Mouse (Mus musculus): Measurements from ENCODE around the gene Shisa4.
A peak's percentile ranks its signal among the peaks of the same experiment; 100 is the strongest.

Shisa4 gene

GRCm38 (mm10) chr1:135367005-135367404 lies 8.0 kb downstream of the Shisa4 start:
- DNase-seq (ENCODE audit: low spot score in 2 of 2), result no peak

- DNase-seq (ENCODE audit: low spot score in 2 of 2), result no peak
Measured at GRCm38 (mm10) chr1:135366380-135366779, 8.7 kb downstream of the Shisa4 start.

- no peak for DNase-seq (ENCODE audit: low spot score in 2 of 2)
Measured at GRCm38 (mm10) chr1:135363446-135363845, 11.6 kb downstream of the Shisa4 start.

- no peak for DNase-seq (ENCODE audit: low spot score in 2 of 2)
Measured at GRCm38 (mm10) chr1:135362115-135362514, 12.9 kb downstream of the Shisa4 start.

- no peak for DNase-seq (ENCODE audit: low spot score in 2 of 2)
Measured at GRCm38 (mm10) chr1:135361491-135361890, 13.5 kb downstream of the Shisa4 start.

GRCm38 (mm10) chr1:135359071-135359470 lies 16.0 kb downstream of the Shisa4 start:
- no peak for DNase-seq (ENCODE audit: low spot score in 2 of 2)

GRCm38 (mm10) chr1:135351953-135352352 lies 23.1 kb downstream of the Shisa4 start:
- no peak for DNase-seq (ENCODE audit: low spot score in 2 of 2)

- DNase-seq (ENCODE audit: low spot score in 2 of 2), result peak; percentile 49 to 61
Measured at GRCm38 (mm10) chr1:135347498-135348169, 27.4 kb downstream of the Shisa4 start.

- no peak for DNase-seq (ENCODE audit: low spot score in 2 of 2)
Measured at GRCm38 (mm10) chr1:135346891-135347290, 28.1 kb downstream of the Shisa4 start.

GRCm38 (mm10) chr1:135344026-135344425 lies 31.0 kb downstream of the Shisa4 start:
- no peak for DNase-seq (ENCODE audit: low spot score in 2 of 2)

- DNase-seq (ENCODE audit: low spot score in 2 of 2), result no peak
Measured at GRCm38 (mm10) chr1:135341947-135342346, 33.1 kb downstream of the Shisa4 start.

GRCm38 (mm10) chr1:135330578-135330977 lies 44.5 kb downstream of the Shisa4 start:
- no peak for DNase-seq (ENCODE audit: low spot score in 2 of 2)

- no peak for DNase-seq (ENCODE audit: low spot score in 2 of 2)
Measured at GRCm38 (mm10) chr1:135328368-135328767, 46.7 kb downstream of the Shisa4 start.

- DNase-seq (ENCODE audit: low spot score in 2 of 2), result no peak
Measured at GRCm38 (mm10) chr1:135325934-135326333, 49.1 kb downstream of the Shisa4 start.

GRCm38 (mm10) chr1:135324571-135324970 lies 50.5 kb downstream of the Shisa4 start, which contains the start of gene Lmod1:
Gene Lmod1, plus strand, starts transcription at chr1:135324807.
- no peak for DNase-seq (ENCODE audit: low spot score in 2 of 2)

- no peak for DNase-seq (ENCODE audit: low spot score in 2 of 2)
Measured at GRCm38 (mm10) chr1:135323367-135323901, 51.6 kb downstream of the Shisa4 start.

Measured in right cerebral cortex, postnatal 36 days (tissue).